Mouse (Mus musculus) cerebellum, adult 2 months (tissue): ENCODE results near the gene Slc22a1.

ENCODE experiments used
- CTCF ChIP-seq: fragments of 200-500 bp; IDR thresholded peaks from 2 replicates; pipeline ENCODE4 v1.5.1; 2011; ENCODE audit warnings: low read depth, mild to moderate bottlenecking, control low read depth, low read length, moderate library complexity, borderline replicate concordance; ENCODE audit not compliant: insufficient read depth
- POLR2A ChIP-seq: fragments of 200-500 bp; IDR thresholded peaks from 2 replicates; pipeline ENCODE4 v1.6.1; 2011; ENCODE audit warnings: low read length, control low read depth, borderline replicate concordance; ENCODE audit not compliant: insufficient read depth

- TF ChIP-seq CTCF (peak; percentile 53; the same call in 1 of the 2 replicates), POLR2A (no peak)
Observed at GRCm38 (mm10) chr17:12660572-12661260, 14.9 kb downstream of the Slc22a1 start.
